Mouse (Mus musculus) heart, embryonic 14.5 days (tissue): ENCODE measurements at regions not wholly inside any gene's neighbourhood (a gene's known extent, or its start where the extent isn't known, plus 50 kb on each side); places are given as distances from the start of the nearest gene placed in this dataset.

Experiments used
- ATAC-seq: fragments of 200-750 bp; cut with Nextera tagmentation; 2 replicates; pipeline ENCODE4 v1.8.0; 2017; ENCODE audit warnings: low read depth, moderate TSS enrichment; ENCODE audit not compliant: insufficient number of reproducible peaks, insufficient read depth, low FRiP score
- H3K27ac ChIP-seq, 2 experiments: fragments of 200-500 bp in 1 of 2; fragments of 300-500 bp in 1 of 2; sonication (generic) in 1 of 2; replicated peaks in 1 of 2; 2 replicates each; pipeline ENCODE4 v1.5.1; 2012 to 2014; ENCODE audit warnings: low read depth in 2 of 2, low read length in 2 of 2, control low read depth in 1 of 2, mild to moderate bottlenecking in 1 of 2, mixed read lengths in 1 of 2; ENCODE audit not compliant: control insufficient read depth in 1 of 2, insufficient read depth in 1 of 2
- H3K27me3 ChIP-seq: fragments of 300-500 bp; sonication (generic); 2 replicates; pipeline ENCODE4 v1.6.1; 2014; ENCODE audit warnings: mild to moderate bottlenecking, low read length, control low read depth; ENCODE audit not compliant: control insufficient read depth, insufficient read depth
- H3K36me3 ChIP-seq: fragments of 300-500 bp; sonication (generic); 2 replicates; pipeline ENCODE4 v1.6.1; 2014; ENCODE audit warnings: mild to moderate bottlenecking, control low read depth, low read length, mixed read lengths; ENCODE audit not compliant: control insufficient read depth, insufficient read depth
- H3K4me1 ChIP-seq, 2 experiments: fragments of 200-500 bp in 1 of 2; fragments of 300-500 bp in 1 of 2; sonication (generic) in 1 of 2; 2 replicates each; pipeline ENCODE4 v1.6.1; 2012 to 2014; ENCODE audit warnings: low read length in 2 of 2, control low read depth in 1 of 2, mixed read lengths in 1 of 2; ENCODE audit not compliant: control insufficient read depth in 2 of 2, insufficient read depth in 2 of 2
- H3K4me2 ChIP-seq: fragments of 300-500 bp; sonication (generic); 2 replicates; pipeline ENCODE4 v1.6.1; 2014; ENCODE audit warnings: mild to moderate bottlenecking, low read length
- H3K4me3 ChIP-seq, 2 experiments: fragments of 200-500 bp in 1 of 2; fragments of 300-500 bp in 1 of 2; sonication (generic) in 1 of 2; 2 replicates each; pipeline ENCODE4 v1.5.1; 2012 to 2014; ENCODE audit warnings: low read length in 2 of 2, mild to moderate bottlenecking in 2 of 2, control low read depth in 1 of 2, low read depth in 1 of 2, moderate library complexity in 1 of 2; ENCODE audit not compliant: control insufficient read depth in 1 of 2, insufficient read depth in 1 of 2
- H3K9ac ChIP-seq: fragments of 300-500 bp; sonication (generic); 2 replicates; pipeline ENCODE4 v1.6.1; 2014; ENCODE audit warnings: mild to moderate bottlenecking, low read length
- H3K9me3 ChIP-seq: fragments of 300-500 bp; sonication (generic); 2 replicates; pipeline ENCODE4 v1.6.1; 2016; ENCODE audit warnings: low read length, control low read depth; ENCODE audit not compliant: control insufficient read depth
- WGBS: fragments of 180-500 bp; shearing (Covaris S2); extraction: QIAGEN DNeasy Blood & Tissue Kit; methylation state at CpG from one replicate; pipeline ENCODE4 v1.1.7; 2014; 5-methylcytosine and 5-hydroxymethylcytosine counted together

GRCm38 (mm10) chr13:83333728-83334127 is 170.1 kb upstream of the Mef2c start:
- 36% methylated on average over 5 of the region's 5 CpGs for WGBS

GRCm38 (mm10) chr13:83344611-83345319 is 159.1 kb upstream of the Mef2c start:
- no peak for ATAC-seq
- 29% methylated on average over 14 of the region's 14 CpGs for WGBS
- Histone ChIP-seq H3K9me3 (0 out of 2 replicates have a peak, but pooled peaks cover 5% of the 10 kb centered on the region), H3K36me3 (no peaks in the 10 kb centered on the region), H3K27ac (no peak overlapping the region; a peak in 1 of 4 replicates), H3K9ac (no peak overlapping the region), H3K4me2 (peak overlapping the region; percentile 38), H3K27me3 (no peaks in the 10 kb centered on the region), H3K4me3 (no peak overlapping the region), H3K4me1 (peaks cover 4 to 6% of the 10 kb centered on the region in 2 experiments; a peak in 3 of 4 replicates)

More at GRCm38 (mm10) chr13:83333728-83334127, 170.1 kb upstream of the Mef2c start:
- ATAC-seq, result no peak
- Histone ChIP-seq H3K27ac (peak overlapping the region in 1 of 2 experiments; percentile 33; a peak in 1 of 4 replicates), H3K27me3 (no peaks in the 10 kb centered on the region), H3K4me2 (peak overlapping the region; percentile 25; the same call in 1 of the 2 replicates), H3K4me3 (no peak overlapping the region), H3K4me1 (0 out of 4 replicates have a peak, but pooled peaks cover 0 to 6% of the 10 kb centered on the region in 2 experiments), H3K36me3 (no peaks in the 10 kb centered on the region), H3K9me3 (no peaks in the 10 kb centered on the region), H3K9ac (no peak overlapping the region)

DNA sequence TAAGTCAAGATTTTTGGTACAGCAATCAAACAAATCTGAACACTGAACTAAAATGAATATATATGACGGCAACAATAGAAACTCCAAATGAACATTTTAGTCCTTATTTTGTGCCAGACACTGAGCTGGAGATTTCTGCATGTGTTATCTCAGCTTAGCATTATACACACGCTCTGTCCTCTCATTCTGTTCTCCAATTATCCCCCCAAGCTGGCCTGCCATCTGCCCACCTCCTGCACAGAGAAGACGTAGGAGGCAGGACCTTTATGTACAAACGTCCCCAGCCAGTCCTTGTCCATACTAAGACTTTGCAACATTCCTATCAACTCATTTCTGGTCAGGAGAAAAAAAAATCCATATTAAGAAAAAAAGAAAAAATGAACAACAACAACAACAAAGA is 148.5 kb upstream of the Mef2c start:
- Histone ChIP-seq H3K9ac (no peak overlapping the region), H3K27ac (no peak overlapping the region), H3K4me2 (no peak overlapping the region), H3K36me3 (no peaks in the 10 kb centered on the region), H3K9me3 (no peaks in the 10 kb centered on the region), H3K27me3 (no peaks in the 10 kb centered on the region), H3K4me3 (no peak overlapping the region), H3K4me1 (no peaks in the 10 kb centered on the region)
- no peak for ATAC-seq
- WGBS, result 80% methylated on average over 4 of the region's 4 CpGs

DNA sequence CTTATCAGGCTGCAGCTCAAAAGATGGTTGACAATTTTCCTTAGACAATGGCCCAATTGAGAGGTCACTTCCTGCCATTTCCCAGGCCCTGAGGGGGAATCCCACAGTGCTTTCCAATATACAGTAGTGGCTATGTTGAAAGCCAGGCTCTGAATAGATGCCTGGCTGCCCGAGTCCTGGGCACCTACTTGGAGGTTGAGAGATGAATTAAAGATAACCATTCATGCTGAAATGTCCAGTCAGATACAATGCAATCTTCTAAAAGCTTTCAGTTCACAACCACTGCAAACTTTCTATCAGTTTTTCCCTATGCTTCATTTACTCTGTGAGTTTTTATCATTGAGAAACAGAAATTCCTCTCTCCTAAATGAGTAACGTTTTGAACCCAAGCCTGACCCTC is 143.3 kb upstream of the Mef2c start:
- H3K4me3 ChIP-seq, result no peak overlapping the region
- H3K9me3 ChIP-seq, result no peaks in the 10 kb centered on the region
- H3K36me3 ChIP-seq, result no peaks in the 10 kb centered on the region
- H3K4me1 ChIP-seq, result peaks cover 0 to 4% of the 10 kb centered on the region in 2 experiments; a peak in 1 of 4 replicates
- H3K9ac ChIP-seq, result no peak overlapping the region
- H3K27me3 ChIP-seq, result no peaks in the 10 kb centered on the region
- no peak for ATAC-seq
- no peak overlapping the region for H3K27ac ChIP-seq
- WGBS, result 28% methylated on average over 2 of the region's 2 CpGs
- H3K4me2 ChIP-seq, result no peak overlapping the region

DNA sequence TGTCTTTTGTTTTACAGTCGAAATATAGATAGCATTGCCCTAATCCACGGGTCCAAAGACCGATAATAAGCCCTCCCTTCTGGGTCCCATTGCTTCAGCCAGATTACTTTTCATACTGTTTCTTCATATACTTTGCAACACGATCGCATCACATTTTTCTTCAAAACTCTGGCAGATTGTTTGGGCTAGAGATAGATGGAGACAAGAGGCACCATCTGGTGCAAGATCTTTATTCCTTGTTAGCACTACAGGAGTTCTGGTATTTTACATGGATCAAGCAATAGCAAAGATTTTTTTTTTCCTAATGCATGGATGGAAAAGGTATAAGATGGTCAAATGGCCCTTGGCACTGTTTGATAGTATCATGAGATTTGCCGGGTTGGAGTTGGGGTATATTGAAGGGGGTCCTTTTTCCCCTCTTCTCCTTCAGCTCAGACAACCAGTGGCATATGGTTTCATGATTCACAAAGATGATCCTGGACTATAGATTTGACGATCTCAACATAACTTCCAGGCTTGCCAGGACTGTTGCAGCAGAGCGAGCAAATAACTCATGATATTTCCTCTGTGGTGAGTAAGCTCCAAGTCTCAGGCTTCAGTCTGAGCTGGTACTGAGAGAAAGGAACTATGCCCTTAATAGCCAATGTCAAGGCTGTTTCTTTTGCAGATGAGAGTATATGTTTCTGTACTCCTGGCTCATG is 127.6 kb upstream of the Mef2c start:
- Histone ChIP-seq H3K4me2 (no peak overlapping the region), H3K9me3 (no peaks in the 10 kb centered on the region), H3K36me3 (no peaks in the 10 kb centered on the region), H3K27ac (no peak overlapping the region), H3K4me3 (no peak overlapping the region), H3K4me1 (no peaks in the 10 kb centered on the region; a peak in 1 of 4 replicates), H3K27me3 (no peaks in the 10 kb centered on the region), H3K9ac (no peak overlapping the region)
- ATAC-seq, result no peak
- WGBS, result 89% methylated on average over 8 of the region's 8 CpGs

- Histone ChIP-seq H3K4me2 (no peak overlapping the region), H3K4me3 (no peak overlapping the region), H3K4me1 (peaks cover 2 to 3% of the 10 kb centered on the region in 2 experiments; a peak in 2 of 4 replicates), H3K36me3 (no peaks in the 10 kb centered on the region), H3K27ac (no peak overlapping the region), H3K9ac (no peak overlapping the region), H3K9me3 (no peaks in the 10 kb centered on the region), H3K27me3 (no peaks in the 10 kb centered on the region)
- WGBS, result 33% methylated on average over 3 of the region's 3 CpGs
- ATAC-seq, result no peak
Measured at GRCm38 (mm10) chr13:83378644-83379043, 125.2 kb upstream of the Mef2c start.

DNA sequence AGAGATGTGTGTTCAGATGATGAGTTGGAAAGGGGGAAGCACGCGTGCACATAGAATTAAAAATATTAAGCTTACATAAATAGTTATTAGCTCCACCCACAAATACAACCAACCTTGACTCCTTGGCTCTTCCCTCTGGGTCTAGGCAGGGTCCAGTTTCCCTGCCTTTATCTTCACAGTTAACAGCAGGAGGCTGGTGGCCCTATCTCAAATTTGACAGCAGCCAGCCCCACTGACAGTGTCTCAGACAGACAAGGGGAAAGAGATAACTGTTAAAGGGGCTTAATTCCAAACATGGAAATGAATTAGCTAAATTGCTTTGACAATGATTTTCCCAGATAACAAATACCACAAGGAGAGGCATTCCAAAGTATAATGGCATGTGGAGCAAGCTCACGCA is 121.2 kb upstream of the Mef2c start:
- Histone ChIP-seq H3K4me1 (peaks cover 2 to 3% of the 10 kb centered on the region in 2 experiments; a peak in 2 of 4 replicates), H3K27ac (no peak overlapping the region), H3K9me3 (no peaks in the 10 kb centered on the region), H3K27me3 (no peaks in the 10 kb centered on the region), H3K4me3 (no peak overlapping the region), H3K9ac (no peak overlapping the region), H3K4me2 (no peak overlapping the region), H3K36me3 (no peaks in the 10 kb centered on the region)
- 64% methylated on average over 3 of the region's 3 CpGs for WGBS
- no peak for ATAC-seq
